Mouse (Mus musculus) spleen, adult 12 weeks (tissue): Measurements from ENCODE around the gene Tnrc6c.

ENCODE experiments used
- DNase-seq: peaks from one replicate; pipeline ENCODE4 v3.0.0; 2022; ENCODE audit warnings: low spot score

Tnrc6c gene

DNA sequence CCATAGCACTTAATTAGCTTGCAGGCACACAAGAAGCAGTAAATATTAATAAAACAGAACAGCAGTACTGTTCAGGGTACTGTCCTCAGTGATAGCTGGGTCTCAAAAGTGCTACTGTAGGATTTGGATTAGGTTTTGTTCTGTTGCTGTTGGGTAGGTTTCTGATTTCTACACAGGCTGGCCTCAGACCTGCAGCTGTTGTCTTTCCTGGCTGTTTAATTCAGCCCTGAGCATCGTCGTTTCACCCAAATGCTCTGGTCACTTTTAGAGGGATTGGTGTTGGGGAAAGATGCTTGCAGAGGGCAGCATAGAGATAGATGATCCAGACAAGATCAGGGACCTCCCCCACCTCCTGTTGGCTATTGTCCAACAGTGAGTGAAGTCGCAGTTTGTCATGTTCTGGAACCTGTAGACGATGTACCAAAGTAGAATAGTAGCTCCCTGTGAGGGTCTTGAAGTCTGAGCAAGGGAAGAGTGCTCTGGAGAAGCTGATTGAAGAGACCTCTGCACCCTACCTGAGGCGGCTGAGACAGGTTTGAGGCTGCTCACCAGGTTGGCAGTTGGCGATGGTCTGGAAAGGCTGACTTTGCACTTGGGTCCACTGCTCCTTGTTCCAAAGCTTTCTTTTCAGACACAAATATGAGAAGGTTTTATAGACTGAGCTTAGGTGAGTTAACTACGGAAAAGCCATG, 75.9 kb downstream of the Tnrc6c start:
- no peak for DNase-seq

DNA sequence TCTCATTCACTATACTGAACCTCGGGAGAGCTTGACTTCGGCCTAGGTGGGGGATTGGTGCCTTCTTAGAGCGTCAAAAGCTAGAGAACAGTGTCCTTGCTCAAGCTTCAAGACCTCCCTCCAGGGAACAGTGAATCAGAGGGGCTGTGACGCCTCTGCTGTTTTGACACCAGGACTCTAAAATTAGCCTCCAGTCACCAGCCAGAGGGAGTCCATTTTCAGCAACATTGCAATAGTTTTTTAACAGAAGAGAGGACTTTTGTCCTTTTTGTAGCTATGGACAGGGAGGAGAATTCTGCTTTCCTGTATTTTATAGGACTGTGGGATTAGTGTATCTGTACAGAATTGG, 76.4 kb downstream of the Tnrc6c start:
- DNase-seq, result no peak

DNA sequence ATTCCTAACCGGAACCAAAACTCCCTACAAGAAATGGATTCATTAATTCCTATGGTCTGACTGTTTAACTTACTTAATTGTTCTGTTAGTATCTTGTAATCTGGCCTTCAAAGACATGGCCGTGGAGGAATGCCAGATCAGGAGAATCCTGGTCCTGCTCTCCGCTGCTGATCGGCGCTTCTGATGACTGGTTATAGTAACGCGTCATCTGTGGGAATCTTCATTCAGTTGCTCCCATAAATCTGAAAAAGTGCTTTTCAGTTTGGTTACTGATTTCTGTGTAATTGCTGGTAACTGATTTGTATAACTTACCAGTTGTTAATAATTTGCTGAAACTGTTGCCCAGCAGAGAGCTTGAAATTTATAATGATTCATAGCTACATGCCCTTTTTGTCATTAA, 77.4 kb downstream of the Tnrc6c start:
- no peak for DNase-seq

- DNase-seq, result no peak
Measured at GRCm38 (mm10) chr11:117736037-117736689, 82.1 kb downstream of the Tnrc6c start.

- DNase-seq, result no peak
Measured at GRCm38 (mm10) chr11:117738123-117738522, 84.0 kb downstream of the Tnrc6c start.

DNA sequence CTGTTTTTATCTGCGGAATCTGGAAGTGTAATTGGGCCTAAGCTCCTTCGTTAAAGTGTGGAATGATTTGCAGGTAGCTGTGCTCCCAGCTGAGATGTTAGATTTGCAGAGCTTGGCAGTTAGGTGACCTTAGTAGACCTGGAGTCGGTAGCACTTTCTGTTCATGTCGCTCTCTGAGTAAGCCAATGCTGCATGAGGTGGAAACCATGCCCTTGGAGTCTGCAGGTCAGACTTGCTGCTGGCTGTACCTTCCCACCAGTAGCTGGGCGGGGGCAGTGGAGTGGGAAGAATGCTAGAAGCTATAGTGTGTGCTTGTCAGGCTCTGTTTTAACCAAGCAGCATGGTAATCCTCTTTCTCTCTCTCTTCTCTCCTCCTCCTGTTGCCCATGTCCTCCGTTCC, 87.0 kb downstream of the Tnrc6c start:
- no peak for DNase-seq

DNA sequence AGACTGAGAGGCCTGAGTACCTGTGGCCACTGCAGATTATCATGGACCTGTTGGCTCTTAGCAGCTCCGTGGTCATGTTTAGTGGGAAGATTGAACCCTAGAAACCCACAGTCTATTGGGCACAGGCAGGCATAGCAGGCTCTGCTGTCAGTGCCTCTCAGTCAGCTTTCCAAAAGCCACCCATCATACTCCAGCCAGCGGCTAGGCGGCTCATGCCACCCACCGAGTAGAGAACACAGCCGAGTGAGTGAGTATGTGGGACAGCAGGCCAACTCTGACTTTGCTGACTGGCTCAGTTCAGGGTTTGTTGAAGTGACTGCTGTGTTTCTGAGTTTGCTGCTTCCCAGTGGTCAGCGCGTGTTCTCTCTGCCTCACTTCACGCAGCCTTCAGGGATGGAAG, 88.2 kb downstream of the Tnrc6c start:
- no peak for DNase-seq

- no peak for DNase-seq
Measured at GRCm38 (mm10) chr11:117742715-117743114, 88.6 kb downstream of the Tnrc6c start.

GRCm38 (mm10) chr11:117743454-117744030, 89.5 kb downstream of the Tnrc6c start:
- no peak for DNase-seq

DNA sequence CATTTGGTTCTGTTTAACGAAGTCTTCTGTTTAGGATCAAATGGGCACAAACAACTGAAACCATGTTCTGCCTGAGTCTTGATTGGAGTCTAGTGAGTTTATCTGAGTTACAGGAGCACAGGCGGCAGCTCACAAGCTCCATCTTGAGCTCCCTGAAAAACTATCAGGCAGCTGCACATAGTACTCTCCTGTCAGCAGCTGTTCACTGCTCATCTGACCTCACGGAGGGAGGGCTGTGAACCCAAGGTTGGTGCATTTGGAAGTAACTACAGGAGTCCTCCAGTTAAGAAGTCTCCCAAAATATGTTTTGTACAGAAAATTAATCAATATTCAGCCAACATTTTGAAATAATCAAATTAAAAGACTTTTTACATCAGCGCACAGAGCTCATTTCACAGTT, 94.5 kb downstream of the Tnrc6c start:
- DNase-seq, result no peak

- DNase-seq, result no peak
Measured at GRCm38 (mm10) chr11:117749414-117749813, 95.3 kb downstream of the Tnrc6c start.

DNA sequence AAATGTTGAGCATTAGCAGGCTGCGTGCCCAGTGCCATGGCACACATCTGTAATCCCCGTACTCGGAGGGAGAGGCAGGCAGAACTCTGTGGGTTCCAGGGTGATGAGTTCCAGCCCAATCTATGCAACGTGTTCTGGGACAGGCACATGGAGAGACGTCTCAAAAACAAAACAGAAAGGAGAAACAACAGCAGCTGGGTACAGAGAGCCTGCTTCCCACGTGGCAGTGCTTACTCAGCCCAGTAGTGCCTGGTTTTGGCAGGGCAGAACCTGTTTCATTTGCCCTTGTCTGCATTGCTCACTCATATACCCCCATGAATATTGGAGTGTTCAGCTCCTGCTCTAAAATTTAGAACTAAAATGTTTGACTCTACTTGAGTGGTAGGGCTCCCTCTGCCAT, 97.5 kb downstream of the Tnrc6c start:
- no peak for DNase-seq

DNA sequence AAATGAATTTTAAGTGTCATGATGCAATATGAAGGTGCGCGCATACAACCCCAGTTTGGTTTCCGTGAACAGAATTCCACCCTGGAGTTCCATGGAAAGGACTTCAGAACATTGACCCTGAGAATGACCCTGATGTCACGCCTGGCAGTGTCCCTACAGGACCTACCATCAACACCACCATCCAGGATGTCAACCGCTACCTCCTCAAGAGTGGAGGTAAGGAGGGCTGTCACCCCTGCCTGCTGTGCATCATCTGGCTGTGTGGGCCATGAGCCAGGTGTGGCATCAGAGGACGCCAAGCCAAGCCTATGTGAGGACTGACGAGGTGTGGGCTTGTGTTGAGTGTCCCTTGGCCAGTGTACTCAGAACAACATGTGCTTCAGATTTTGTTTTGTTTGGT, 101.8 kb downstream of the Tnrc6c start:
- DNase-seq, result no peak

- DNase-seq, result no peak
Measured at GRCm38 (mm10) chr11:117759267-117759666, 105.2 kb downstream of the Tnrc6c start.

GRCm38 (mm10) chr11:117760374-117761119, 106.5 kb downstream of the Tnrc6c start:
- no peak for DNase-seq

GRCm38 (mm10) chr11:117761801-117762200, 107.7 kb downstream of the Tnrc6c start:
- no peak for DNase-seq

DNA sequence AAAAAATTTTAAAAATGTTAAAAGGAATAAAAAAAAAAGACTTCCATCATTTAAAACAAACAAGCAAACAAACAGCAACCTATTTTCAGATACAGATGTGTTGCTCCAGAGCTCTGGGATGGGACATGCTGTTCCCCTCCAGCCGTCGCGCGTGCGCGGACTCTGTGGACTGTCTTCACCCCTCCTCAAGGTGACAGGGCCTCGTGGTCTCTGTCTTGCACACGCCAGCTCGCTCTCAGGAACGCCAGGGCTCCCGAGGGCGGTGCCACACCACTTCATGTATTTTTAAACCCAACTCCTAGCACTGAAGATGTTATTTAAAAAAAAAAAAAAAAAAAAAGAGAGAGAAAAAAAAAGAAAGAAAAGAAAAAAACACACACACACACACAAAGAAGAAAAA, 108.2 kb downstream of the Tnrc6c start:
- DNase-seq, result no peak

GRCm38 (mm10) chr11:117764319-117764718, 110.2 kb downstream of the Tnrc6c start:
- no peak for DNase-seq

GRCm38 (mm10) chr11:117765361-117765760, 111.3 kb downstream of the Tnrc6c start:
- no peak for DNase-seq

DNA sequence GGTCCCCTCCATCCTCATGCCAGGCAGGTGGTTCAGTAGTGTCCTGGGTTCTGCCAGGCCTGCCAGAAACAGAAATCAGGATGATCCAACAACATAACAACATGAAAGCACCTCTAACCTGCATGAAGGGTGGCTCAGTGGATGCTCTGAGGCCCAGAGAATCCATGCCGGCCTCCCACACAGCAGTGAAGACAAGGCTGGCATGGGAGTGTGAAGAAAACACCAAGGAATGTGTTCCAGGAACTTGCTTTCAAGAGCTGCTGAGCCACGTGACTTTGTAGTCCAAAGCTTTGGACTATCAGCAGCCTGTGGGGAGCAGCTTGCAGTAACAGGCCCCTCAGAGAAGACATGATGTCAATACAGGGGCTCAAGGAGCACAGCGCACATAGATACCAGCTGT, 112.2 kb downstream of the Tnrc6c start:
- DNase-seq, result no peak

DNA sequence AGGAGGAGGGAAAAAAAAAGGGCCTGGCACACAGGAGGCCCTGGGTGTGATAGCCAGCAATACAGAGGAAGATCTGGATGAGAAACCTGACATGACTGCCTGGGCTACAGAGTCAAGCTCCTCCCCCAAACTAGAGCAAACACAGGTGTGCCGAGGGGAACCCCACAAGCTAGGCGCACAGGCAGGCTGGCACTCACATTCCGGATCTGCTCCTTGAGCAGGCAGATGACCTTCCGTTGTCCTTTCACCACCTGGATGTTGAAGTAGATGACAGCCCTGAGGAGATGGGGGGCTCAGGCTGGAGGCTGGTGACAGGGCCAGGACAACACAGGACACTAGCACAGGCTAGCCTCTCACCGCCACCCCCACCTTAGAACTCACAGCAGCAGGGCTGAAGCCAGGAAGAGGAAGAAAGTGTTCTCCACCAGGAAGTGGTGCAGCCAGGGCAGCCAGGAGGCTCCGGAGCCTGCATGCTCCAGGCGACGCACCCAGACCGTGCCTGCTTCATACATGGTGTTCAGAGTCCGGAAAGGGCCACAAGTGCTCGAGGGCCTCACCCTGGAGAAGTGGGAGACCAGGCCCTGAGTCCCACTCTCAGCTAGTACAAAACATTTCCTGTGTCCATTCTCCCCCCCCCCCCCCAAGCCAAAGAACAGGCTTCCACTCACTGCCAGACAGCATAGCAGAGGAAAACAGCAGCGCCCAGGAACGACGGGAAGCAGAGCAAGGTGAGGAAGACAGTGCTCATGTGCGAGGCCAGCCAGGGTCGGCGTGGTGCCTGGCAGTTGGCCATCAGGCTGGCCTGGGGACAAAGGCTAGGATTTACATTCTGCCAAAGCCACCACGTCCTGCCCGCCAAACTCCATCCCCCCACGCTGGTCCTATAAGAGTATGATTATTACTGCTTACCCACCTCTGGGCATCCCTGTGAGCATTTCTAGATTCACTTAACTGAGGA, 114.9 kb downstream of the Tnrc6c start:
- DNase-seq, result no peak

GRCm38 (mm10) chr11:117769683-117770047, 115.6 kb downstream of the Tnrc6c start:
- DNase-seq, result no peak
